Mouse (Mus musculus) E14TG2a.4 (cell line): Measurements from ENCODE around the gene Psmc2.
A peak's percentile ranks its signal among the peaks of the same experiment; 100 is the strongest.

Experiments
- H3K27me3 ChIP-seq: 2 replicates; pipeline ENCODE4 v1.6.1; 2014; ENCODE audit warnings: low read length, control low read depth; ENCODE audit not compliant: insufficient read depth
- H3K36me3 ChIP-seq: 2 replicates; pipeline ENCODE4 v1.6.1; 2014; ENCODE audit warnings: low read length, control low read depth; ENCODE audit not compliant: insufficient read depth
- H3K4me1 ChIP-seq: replicated peaks from 2 replicates; pipeline ENCODE4 v1.6.1; 2014; ENCODE audit warnings: low read depth, low read length, control low read depth
- H3K4me3 ChIP-seq: replicated peaks from 2 replicates; pipeline ENCODE4 v1.5.1; 2014; ENCODE audit warnings: mild to moderate bottlenecking, low read length
- H3K9me3 ChIP-seq: 2 replicates; pipeline ENCODE4 v1.6.1; 2014; ENCODE audit warnings: low read length, control low read depth
- CTCF ChIP-seq: conservative IDR thresholded peaks from 2 replicates; pipeline ENCODE4 v1.5.1; 2014; ENCODE audit warnings: low read length
- NANOG ChIP-seq: IDR thresholded peaks from 2 replicates; pipeline ENCODE4 v1.6.1; 2014; ENCODE audit warnings: borderline replicate concordance, low read length, mixed read lengths
- POU5F1 ChIP-seq: IDR thresholded peaks from 2 replicates; pipeline ENCODE4 v1.6.1; 2014; ENCODE audit warnings: low read length, borderline replicate concordance

Psmc2 gene

DNA sequence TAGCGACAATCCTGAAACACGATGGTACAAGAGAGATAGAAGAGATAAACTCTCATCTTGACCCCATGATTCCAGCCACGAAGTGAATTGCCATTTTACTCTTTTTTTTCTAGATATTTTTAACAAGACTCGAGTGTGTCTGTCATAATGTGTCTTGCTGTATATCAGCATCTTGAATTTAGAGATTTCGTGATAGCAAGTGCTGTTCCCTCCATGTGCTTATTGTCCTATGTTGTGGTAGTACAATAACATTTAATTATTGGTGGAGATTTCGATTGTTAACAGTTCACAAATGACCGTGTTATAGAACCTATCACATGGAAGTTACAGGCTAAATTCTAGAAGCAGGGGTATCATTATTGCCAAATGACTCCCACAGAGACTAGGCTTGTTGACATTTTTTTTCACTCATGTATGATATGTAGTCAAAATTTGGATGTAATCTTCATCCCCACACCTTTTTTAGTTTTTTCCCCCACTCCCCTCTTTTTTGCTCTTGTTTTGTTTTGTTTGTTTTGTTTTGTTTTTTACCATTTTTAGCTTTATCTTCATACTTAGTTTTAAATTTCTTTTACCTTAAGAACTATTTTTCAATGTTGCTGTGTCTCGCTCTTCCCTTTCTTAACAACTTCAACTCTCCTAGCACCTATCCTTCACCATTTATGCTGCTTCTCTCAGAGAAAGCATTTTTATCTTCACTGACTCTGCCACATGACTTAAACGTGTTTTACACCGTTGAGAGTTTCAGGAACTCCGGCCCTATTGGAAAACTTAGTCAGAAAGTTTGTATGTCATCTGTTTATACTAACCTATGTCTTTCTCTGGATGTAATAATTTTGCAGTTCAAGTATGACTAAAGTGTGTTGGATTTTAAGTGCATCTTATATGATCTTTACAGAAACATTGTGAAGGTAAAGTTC is 2.4 kb downstream of the Psmc2 start:
- TF ChIP-seq CTCF (no peak), NANOG (no peak), POU5F1 (no peak)
- Histone ChIP-seq H3K4me3 (peak overlapping the region; percentile 97), H3K4me1 (peaks cover 71% of the 10 kb centered on the region), H3K36me3 (peaks cover 52% of the 10 kb centered on the region), H3K27me3 (no peaks in the 10 kb centered on the region), H3K9me3 (no peaks in the 10 kb centered on the region)

DNA sequence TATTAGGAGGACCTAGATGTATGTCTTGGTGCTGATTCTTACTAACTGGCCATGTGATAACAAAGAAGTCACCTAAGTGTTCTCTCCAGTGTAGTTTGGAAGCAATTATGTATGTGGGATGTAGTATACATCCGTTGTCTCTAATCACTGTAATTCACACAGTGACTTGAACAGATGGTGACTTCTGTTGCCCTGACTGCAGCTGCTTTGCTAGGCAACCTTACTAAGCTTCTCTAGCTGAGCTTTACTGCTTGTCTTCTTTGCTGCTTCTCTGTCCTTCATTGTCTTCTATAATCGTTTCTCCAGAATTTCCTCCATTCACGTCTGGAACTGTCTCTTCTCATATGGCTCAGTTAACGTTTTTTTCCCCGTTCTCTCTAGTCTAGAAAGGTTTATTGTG is 4.0 kb downstream of the Psmc2 start:
- Histone ChIP-seq H3K4me3 (no peak overlapping the region), H3K4me1 (peaks cover 63% of the 10 kb centered on the region), H3K36me3 (peaks cover 43% of the 10 kb centered on the region), H3K27me3 (no peaks in the 10 kb centered on the region), H3K9me3 (no peaks in the 10 kb centered on the region)
- TF ChIP-seq CTCF = no peak

DNA sequence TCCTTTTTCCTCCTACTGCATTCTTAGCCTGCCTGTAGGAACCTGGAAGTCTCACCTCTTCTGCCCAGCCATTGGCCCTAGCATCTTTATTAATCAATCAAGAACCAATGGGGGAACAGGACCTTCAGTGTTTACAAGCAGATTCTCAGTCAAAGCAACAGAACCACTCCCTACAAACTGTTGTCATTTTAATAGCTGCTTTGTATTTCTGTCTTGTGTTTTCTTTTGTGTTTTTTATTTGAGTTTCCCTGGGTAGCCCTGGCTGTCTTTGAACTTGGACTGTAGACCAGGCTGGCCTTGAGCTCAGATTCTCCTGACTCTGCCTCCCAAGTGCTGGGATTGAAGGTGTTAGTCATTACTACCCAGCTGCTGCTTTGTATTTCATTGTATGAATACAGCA is 7.1 kb downstream of the Psmc2 start:
- Histone ChIP-seq H3K9me3 (no peaks in the 10 kb centered on the region), H3K27me3 (no peaks in the 10 kb centered on the region), H3K4me3 (0 out of 2 replicates have a peak overlapping the region, but pooled peaks have one; percentile 30), H3K36me3 (peaks cover 67% of the 10 kb centered on the region), H3K4me1 (peaks cover 49% of the 10 kb centered on the region)
- peak; percentile 40; the same call in 1 of the 2 replicates for TF ChIP-seq NANOG
- TF ChIP-seq CTCF = no peak

DNA sequence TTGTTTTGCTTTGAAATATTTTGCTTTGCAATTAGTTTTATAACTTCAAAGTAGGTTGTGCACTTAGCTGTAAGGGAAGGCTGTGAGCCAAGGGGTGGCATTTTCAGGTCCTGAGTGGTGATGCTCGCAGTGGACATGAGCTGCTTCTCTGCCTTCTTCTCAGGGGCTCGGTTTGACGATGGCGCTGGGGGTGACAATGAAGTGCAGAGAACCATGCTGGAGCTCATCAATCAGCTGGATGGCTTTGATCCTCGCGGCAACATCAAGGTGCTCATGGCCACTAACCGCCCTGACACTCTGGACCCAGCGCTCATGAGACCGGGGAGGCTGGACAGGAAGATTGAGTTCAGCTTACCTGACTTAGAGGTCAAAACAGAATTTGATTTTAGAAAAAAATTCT is 17.8 kb downstream of the Psmc2 start:
- no peak for TF ChIP-seq POU5F1
- TF ChIP-seq CTCF = no peak
- no peak for TF ChIP-seq NANOG
- Histone ChIP-seq H3K27me3 (no peaks in the 10 kb centered on the region), H3K36me3 (peaks cover 68% of the 10 kb centered on the region), H3K9me3 (no peaks in the 10 kb centered on the region), H3K4me1 (peaks cover 16% of the 10 kb centered on the region), H3K4me3 (no peak overlapping the region)

DNA sequence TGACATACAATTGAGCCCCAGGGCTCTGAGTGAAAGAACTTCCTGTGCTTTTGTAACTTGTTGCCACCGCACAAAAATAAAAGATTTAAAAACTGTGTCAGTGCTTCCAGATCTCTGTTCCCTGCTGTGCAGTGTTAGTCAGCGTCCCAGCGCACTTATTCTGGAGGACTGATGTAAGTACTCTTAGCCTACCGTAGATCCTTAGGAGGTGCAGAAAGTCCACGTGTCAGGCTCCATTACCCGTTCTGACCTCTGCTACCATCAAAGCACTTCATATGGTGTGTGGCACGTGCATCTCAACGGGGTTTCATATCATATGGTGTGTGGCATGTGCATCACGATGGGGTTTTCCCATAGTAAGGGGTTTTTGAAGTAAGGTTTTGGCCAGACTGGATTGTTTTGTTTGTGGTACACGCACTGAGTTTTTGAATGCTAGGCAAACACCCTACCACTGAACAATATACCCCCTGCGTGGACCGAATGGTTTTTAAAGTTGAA is 18.7 kb downstream of the Psmc2 start:
- no peaks in the 10 kb centered on the region for H3K9me3 ChIP-seq
- H3K27me3 ChIP-seq = no peaks in the 10 kb centered on the region
- peaks cover 16% of the 10 kb centered on the region for H3K4me1 ChIP-seq
- 0 out of 2 replicates have a peak overlapping the region, but pooled peaks have one; percentile 11 for H3K4me3 ChIP-seq
- peaks cover 60% of the 10 kb centered on the region for H3K36me3 ChIP-seq
- TF ChIP-seq CTCF = no peak
- TF ChIP-seq NANOG = no peak
- no peak for TF ChIP-seq POU5F1

DNA sequence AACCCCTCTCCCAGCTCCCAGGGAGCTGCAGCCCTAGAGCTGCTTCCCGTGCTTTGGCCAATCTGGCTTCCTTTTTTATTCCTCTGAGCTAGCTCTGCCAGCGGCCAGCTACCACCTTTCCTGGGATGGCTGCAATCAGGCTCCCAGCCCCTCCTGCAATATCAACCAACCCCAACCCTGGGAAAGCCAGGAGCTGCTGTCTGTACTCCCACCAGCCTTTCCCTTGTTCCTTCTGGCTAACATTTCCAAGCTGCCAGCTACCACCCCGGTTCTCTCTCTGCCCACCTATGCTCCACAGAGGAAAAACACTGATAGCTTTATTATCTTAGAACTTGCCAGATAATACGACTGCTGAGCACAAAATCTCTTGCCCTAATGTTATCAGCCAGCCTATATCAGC is 19.8 kb downstream of the Psmc2 start:
- H3K27me3 ChIP-seq = no peaks in the 10 kb centered on the region
- TF ChIP-seq CTCF = no peak
- TF ChIP-seq NANOG = no peak
- TF ChIP-seq POU5F1 = no peak
- H3K36me3 ChIP-seq = peaks cover 49% of the 10 kb centered on the region
- H3K4me3 ChIP-seq = no peak overlapping the region
- no peaks in the 10 kb centered on the region for H3K9me3 ChIP-seq
- H3K4me1 ChIP-seq = peaks cover 16% of the 10 kb centered on the region

DNA sequence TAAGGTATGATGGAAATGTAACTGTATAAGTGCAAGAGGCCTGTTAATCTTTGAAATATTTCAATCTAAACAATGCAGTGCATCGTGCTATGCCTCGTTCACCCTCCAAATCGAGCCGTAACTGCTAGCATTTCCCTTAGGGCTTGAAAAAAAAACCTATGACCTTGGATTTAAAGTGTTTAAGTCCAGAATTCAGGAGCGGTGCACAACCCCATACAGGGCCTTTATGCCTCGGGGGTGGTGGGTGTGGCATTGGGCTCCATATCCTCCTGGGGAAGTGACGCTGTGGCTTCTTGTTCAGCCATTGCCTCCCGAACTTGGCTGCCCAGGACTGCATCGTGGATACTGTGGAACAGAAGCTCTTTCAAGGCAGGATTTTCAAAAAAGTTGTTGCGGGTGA is 25.8 kb downstream of the Psmc2 start:
- no peaks in the 10 kb centered on the region for H3K36me3 ChIP-seq
- TF ChIP-seq POU5F1 = no peak
- no peak; the same call in 1 of the 2 replicates for TF ChIP-seq NANOG
- TF ChIP-seq CTCF = no peak
- H3K4me1 ChIP-seq = peaks cover 31% of the 10 kb centered on the region
- H3K4me3 ChIP-seq = 0 out of 2 replicates have a peak overlapping the region, but pooled peaks have one; percentile 68
- no peaks in the 10 kb centered on the region for H3K9me3 ChIP-seq
- no peaks in the 10 kb centered on the region; the same call in 1 of the 2 replicates for H3K27me3 ChIP-seq

DNA sequence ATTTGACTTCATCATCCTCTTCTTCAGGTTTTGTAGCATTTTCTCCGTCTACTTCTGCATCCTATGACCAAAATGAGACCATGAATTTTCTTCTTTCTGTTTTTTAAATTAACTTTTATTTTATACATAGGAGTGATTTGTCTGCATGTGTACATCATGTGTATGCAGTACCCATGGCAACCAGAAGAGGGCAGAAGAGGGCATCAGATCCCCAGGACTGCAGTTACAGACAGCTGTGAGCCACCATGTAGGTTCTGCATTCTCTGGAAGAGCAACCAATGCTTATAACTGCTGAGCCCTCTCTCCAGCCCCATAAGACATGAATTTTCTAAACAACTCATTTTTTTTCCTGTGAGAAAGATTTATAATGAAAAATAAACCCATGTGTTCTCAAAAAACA is 28.9 kb downstream of the Psmc2 start:
- Histone ChIP-seq H3K27me3 (peaks cover 3% of the 10 kb centered on the region; the same call in 1 of the 2 replicates), H3K9me3 (no peaks in the 10 kb centered on the region), H3K4me3 (no peak overlapping the region), H3K36me3 (no peaks in the 10 kb centered on the region), H3K4me1 (peaks cover 36% of the 10 kb centered on the region)
- no peak for TF ChIP-seq NANOG
- peak; percentile 78 for TF ChIP-seq CTCF
- no peak for TF ChIP-seq POU5F1
